Mouse (Mus musculus): Measurements from ENCODE around the gene F2r. TPM values are rescaled to one million over a fixed set of nuclear protein-coding genes. Genes with fewer than 3 reads are reported as not detected.

The F2r gene
- polyA plus RNA-seq, 1 experiment: 15.1 TPM

DNA sequence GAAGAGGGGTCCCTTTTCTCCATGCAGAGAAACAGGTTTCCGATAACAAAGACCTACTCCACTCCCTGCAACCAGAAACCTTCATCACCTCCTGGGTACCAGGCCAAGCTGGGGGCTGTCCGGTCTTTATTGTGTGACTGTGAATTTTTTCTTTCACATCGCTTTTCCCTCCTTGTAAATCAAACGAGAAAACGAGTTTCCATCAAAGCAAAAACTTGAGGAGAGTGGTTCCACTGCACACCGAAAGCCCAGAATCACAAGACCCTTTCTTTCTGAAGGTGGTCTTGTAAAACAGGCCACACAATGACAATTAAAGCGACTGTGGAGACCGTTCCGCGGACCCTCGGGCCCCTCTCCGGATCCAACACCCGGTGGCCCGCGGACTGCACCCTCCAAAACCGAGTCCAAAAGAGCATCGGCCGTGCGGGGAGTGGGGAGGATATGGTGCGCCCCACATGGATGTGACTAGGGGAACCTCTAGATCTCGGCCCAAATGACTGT, 566 bp downstream of the F2r start:
- H3K4me3 ChIP-seq (ENCODE audit: low read depth, low read length): peak overlapping the region; percentile 76
- 6% methylated on average over 21 of the region's 21 CpGs for WGBS

DNA sequence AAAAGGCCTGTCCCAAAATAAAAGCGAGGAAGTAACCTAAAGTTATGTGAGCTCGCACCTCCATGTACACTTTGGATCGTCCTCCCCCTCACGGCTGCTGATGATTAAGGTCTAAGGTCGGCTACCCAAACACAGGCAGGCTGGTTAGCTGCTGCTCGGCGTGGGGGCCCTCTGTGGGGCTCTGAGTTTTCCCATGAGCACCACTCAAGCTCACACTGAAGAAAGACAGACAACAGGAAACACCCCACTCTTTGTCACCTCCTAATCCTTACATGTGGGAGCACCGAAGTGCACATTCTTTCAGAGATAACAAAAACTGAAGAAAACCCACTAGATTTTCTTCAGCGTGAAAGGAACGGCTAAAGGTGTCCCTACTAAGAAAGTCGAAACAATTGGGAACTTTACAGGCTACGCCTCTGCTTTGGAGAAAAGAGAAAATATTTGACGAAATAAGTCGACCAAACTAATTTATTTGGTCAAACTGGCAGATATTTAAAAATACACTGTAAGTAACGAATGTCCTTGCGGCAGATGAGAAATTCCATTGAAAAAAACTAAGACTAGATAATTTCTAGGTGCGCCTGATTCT, 1.1 kb downstream of the F2r start:
- TF ChIP-seq CTCF (IDR thresholded peaks at IDR 0.05; ENCODE audit: extremely low read depth, insufficient read length, insufficient replicate concordance, low read depth, low read length) (no peak), POLR2A (IDR thresholded peaks at IDR 0.05; ENCODE audit: low read depth, low read length) (no peak)
- Histone ChIP-seq H3K4me3 (ENCODE audit: low read depth, low read length) (peak overlapping the region; percentile 76), H3K27me3 (ENCODE audit: control insufficient read depth, insufficient read depth, low read length) (peaks cover 13% of the 10 kb centered on the region), H3K4me1 (ENCODE audit: control insufficient read depth, insufficient read depth, insufficient read length, low read length) (0 out of 2 replicates have a peak, but pooled peaks cover 3% of the 10 kb centered on the region), H3K27ac (ENCODE audit: insufficient read depth, low read depth, low read length) (no peak overlapping the region), H3K36me3 (ENCODE audit: control insufficient read depth, insufficient read depth, low read length) (no peaks in the 10 kb centered on the region)
- 44% methylated on average over 17 of the region's 17 CpGs for WGBS

More for the DNA sequence above, 566 bp downstream of the F2r start:
- Histone ChIP-seq H3K27ac (ENCODE audit: insufficient read depth, low read depth, low read length) (no peak overlapping the region), H3K27me3 (ENCODE audit: control insufficient read depth, insufficient read depth, low read length) (peaks cover 13% of the 10 kb centered on the region), H3K4me1 (ENCODE audit: control insufficient read depth, insufficient read depth, insufficient read length, low read length) (0 out of 2 replicates have a peak, but pooled peaks cover 3% of the 10 kb centered on the region), H3K36me3 (ENCODE audit: control insufficient read depth, insufficient read depth, low read length) (no peaks in the 10 kb centered on the region)
- TF ChIP-seq POLR2A (IDR thresholded peaks at IDR 0.05; ENCODE audit: low read depth, low read length): no peak
- TF ChIP-seq CTCF (IDR thresholded peaks at IDR 0.05; ENCODE audit: extremely low read depth, insufficient read length, insufficient replicate concordance, low read depth, low read length): no peak

DNA sequence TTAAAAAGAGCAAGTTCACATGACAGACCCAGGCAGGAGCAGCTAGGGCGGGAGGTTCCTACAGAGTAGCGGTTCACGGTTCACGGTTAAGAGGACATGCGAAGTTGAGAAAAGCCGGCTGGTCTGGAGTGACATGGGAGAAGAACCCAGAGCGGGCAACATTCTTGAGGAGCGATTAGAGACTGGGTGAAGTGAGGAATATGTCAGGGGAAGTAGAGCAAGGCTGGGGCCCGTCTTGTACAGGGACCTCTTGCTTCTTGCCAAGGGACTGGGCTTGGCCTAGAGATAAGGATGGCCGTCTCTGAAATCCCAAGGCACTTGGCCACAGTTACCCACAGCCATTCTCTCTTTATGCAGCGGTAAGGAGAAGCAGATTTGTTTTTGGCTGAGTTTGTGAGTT, 1.8 kb downstream of the F2r start:
- no peak for TF ChIP-seq POLR2A (IDR thresholded peaks at IDR 0.05; ENCODE audit: low read depth, low read length)
- no peak for TF ChIP-seq CTCF (IDR thresholded peaks at IDR 0.05; ENCODE audit: extremely low read depth, insufficient read length, insufficient replicate concordance, low read depth, low read length)
- H3K36me3 ChIP-seq (ENCODE audit: control insufficient read depth, insufficient read depth, low read length): no peaks in the 10 kb centered on the region
- H3K4me3 ChIP-seq (ENCODE audit: low read depth, low read length): peak overlapping the region; percentile 38
- H3K4me1 ChIP-seq (ENCODE audit: control insufficient read depth, insufficient read depth, insufficient read length, low read length): 0 out of 2 replicates have a peak, but pooled peaks cover 3% of the 10 kb centered on the region
- no peak overlapping the region for H3K27ac ChIP-seq (ENCODE audit: insufficient read depth, low read depth, low read length)
- peaks cover 13% of the 10 kb centered on the region for H3K27me3 ChIP-seq (ENCODE audit: control insufficient read depth, insufficient read depth, low read length)
- 77% methylated on average over 11 of the region's 11 CpGs for WGBS

DNA sequence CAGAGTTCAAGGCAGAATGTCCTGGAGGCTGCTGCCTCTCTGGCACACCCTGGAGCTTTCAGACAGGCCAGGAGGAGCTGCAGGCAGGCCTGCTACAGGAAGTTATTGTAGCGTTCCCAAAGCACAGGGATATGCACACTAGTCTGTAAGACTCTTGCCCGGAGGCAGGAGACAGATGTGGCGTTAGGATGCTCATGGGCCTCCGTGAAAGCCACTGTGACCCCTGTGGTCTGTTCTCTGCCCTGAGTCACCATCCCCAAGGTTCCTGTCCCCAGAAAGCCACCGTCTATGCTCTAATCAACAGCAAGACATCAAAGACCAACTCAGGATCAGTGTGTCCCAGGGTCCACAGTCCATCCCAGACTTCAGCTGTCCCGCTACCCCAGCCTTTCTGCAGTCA, 3.5 kb downstream of the F2r start:
- H3K27me3 ChIP-seq (ENCODE audit: control insufficient read depth, insufficient read depth, low read length): peaks cover 13% of the 10 kb centered on the region
- H3K4me1 ChIP-seq (ENCODE audit: control insufficient read depth, insufficient read depth, insufficient read length, low read length): 0 out of 2 replicates have a peak, but pooled peaks cover 3% of the 10 kb centered on the region
- no peaks in the 10 kb centered on the region for H3K36me3 ChIP-seq (ENCODE audit: control insufficient read depth, insufficient read depth, low read length)
- WGBS: 67% methylated on average over 6 of the region's 6 CpGs
- no peak for TF ChIP-seq POLR2A (IDR thresholded peaks at IDR 0.05; ENCODE audit: low read depth, low read length)
- TF ChIP-seq CTCF (IDR thresholded peaks at IDR 0.05; ENCODE audit: extremely low read depth, insufficient read length, insufficient replicate concordance, low read depth, low read length): no peak
- H3K4me3 ChIP-seq (ENCODE audit: low read depth, low read length): no peak overlapping the region
- no peak overlapping the region for H3K27ac ChIP-seq (ENCODE audit: insufficient read depth, low read depth, low read length)

DNA sequence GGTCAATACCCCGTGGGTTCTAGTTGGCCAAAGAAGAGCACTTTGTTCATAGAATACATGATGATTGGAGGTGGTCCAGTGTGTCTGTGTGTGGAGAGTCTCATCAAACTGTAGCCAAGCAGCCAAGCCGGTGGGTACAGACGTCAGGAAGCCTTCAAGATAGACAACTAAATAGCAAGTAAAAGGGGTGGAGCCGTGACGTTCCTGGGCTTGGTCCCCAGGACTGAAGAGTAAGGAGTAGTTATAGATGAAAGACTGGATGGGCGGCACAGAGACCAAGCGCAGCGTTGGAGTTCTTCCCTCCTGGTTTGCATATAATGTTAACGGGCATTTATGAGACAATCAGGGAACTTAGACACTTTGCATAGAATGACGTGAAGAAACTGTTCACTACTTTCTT, 6.0 kb downstream of the F2r start:
- H3K4me3 ChIP-seq (ENCODE audit: low read depth, low read length): no peak overlapping the region
- H3K27ac ChIP-seq (ENCODE audit: insufficient read depth, low read depth, low read length): no peak overlapping the region
- H3K4me1 ChIP-seq (ENCODE audit: control insufficient read depth, insufficient read depth, insufficient read length, low read length): no peaks in the 10 kb centered on the region
- no peak for TF ChIP-seq POLR2A (IDR thresholded peaks at IDR 0.05; ENCODE audit: low read depth, low read length)
- no peak for TF ChIP-seq CTCF (IDR thresholded peaks at IDR 0.05; ENCODE audit: extremely low read depth, insufficient read length, insufficient replicate concordance, low read depth, low read length)
- H3K36me3 ChIP-seq (ENCODE audit: control insufficient read depth, insufficient read depth, low read length): no peaks in the 10 kb centered on the region
- no peaks in the 10 kb centered on the region; the same call in 1 of the 2 replicates for H3K27me3 ChIP-seq (ENCODE audit: control insufficient read depth, insufficient read depth, low read length)
- 83% methylated on average over 10 of the region's 10 CpGs for WGBS

DNA sequence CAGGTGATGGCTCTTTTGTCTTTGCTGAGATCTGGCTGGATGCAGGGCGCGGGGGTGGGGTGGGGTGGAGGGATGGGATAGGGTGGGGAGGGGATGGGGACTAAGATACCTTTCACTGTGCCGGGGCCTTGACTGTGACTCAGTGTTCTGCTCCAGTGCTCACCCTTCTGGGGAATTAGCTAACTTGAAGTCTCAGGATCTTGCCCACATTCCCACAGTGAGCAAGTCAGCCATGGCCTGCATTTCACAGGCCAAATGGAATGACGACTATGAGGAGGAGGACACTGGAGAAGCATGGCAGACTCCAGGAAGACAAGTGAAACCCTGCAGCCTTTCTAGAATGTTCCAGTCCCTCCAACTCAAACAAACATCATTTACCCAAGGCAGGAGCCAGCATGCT, 6.5 kb downstream of the F2r start:
- H3K27ac ChIP-seq (ENCODE audit: insufficient read depth, low read depth, low read length): no peak overlapping the region
- no peaks in the 10 kb centered on the region; the same call in 1 of the 2 replicates for H3K27me3 ChIP-seq (ENCODE audit: control insufficient read depth, insufficient read depth, low read length)
- no peaks in the 10 kb centered on the region for H3K4me1 ChIP-seq (ENCODE audit: control insufficient read depth, insufficient read depth, insufficient read length, low read length)
- TF ChIP-seq POLR2A (IDR thresholded peaks at IDR 0.05; ENCODE audit: low read depth, low read length) (no peak), CTCF (IDR thresholded peaks at IDR 0.05; ENCODE audit: extremely low read depth, insufficient read length, insufficient replicate concordance, low read depth, low read length) (no peak)
- no peaks in the 10 kb centered on the region for H3K36me3 ChIP-seq (ENCODE audit: control insufficient read depth, insufficient read depth, low read length)
- 84% methylated on average over 4 of the region's 4 CpGs for WGBS
- H3K4me3 ChIP-seq (ENCODE audit: low read depth, low read length): no peak overlapping the region

DNA sequence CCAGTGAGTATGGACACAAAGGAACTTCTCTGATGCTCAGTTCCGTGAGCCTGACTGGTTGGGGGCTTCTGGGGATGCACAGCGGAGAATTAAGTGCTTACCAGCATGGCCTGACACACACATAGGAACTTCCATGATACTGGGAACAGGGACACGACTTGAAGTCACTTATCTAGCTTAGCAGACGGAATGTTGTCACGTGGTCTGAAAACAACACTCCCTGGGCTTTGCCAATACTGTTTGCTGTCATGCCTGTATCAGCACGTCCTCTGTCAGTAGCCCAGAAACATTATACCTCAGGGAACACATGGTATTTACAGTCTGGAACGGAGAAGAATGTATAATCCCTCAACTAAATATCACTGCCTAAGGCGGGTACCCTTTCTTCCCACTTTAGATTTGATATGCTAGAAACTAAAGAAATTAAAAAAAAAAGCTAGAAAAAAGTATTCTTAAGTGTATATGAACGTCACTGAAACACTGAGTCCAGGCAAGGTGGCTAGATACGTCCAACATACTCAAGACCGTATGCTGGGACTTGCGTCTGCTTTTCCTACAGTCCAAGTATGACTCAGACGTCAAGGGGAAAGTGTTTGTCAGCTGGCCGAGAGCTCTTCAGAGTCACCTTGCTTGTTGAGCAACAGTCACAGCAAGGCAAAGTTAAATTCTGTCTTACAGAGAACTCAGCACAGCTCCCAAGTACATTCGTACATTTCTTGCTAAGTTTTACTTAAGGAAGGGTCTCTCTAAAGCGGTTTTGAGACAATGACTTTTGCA, 7.3 kb downstream of the F2r start:
- Histone ChIP-seq H3K4me3 (ENCODE audit: low read depth, low read length) (no peak overlapping the region), H3K27me3 (ENCODE audit: control insufficient read depth, insufficient read depth, low read length) (no peaks in the 10 kb centered on the region), H3K36me3 (ENCODE audit: control insufficient read depth, insufficient read depth, low read length) (no peaks in the 10 kb centered on the region), H3K4me1 (ENCODE audit: control insufficient read depth, insufficient read depth, insufficient read length, low read length) (no peaks in the 10 kb centered on the region), H3K27ac (ENCODE audit: insufficient read depth, low read depth, low read length) (no peak overlapping the region)
- TF ChIP-seq CTCF (IDR thresholded peaks at IDR 0.05; ENCODE audit: extremely low read depth, insufficient read length, insufficient replicate concordance, low read depth, low read length) (no peak), POLR2A (IDR thresholded peaks at IDR 0.05; ENCODE audit: low read depth, low read length) (no peak)
- WGBS: 74% methylated on average over 16 of the region's 16 CpGs

Data from small intestine, adult 2 months (tissue).